Mouse (Mus musculus): ENCODE measurements around the gene Map4.
A peak's percentile ranks its signal among the peaks of the same experiment; 100 is the strongest.
"Not testable (repeated sequence)": the region's sequence is repeated elsewhere in the genome, so short reads cannot be mapped to it uniquely, and the experiment has no call there.

The Map4 gene

DNA sequence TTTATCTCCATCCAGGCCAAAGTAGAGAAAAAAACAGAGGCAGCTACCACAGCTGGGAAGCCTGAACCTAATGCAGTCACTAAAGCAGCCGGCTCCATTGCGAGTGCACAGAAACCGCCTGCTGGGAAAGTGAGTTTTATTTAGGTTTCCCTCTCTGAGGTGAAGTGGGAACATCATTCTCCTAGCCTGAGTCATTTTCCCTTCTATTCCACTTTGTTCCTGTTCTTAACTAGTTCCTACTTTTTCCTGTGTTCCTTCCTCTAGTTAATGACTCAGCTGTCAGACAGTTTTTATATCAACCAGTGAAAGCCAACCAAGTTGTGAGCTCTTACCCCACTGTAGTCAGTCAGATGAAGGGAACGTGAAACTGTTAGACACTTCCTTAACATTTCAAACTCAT lies 139.8 kb downstream of the Map4 start:
- no peak for DNase-seq

DNA sequence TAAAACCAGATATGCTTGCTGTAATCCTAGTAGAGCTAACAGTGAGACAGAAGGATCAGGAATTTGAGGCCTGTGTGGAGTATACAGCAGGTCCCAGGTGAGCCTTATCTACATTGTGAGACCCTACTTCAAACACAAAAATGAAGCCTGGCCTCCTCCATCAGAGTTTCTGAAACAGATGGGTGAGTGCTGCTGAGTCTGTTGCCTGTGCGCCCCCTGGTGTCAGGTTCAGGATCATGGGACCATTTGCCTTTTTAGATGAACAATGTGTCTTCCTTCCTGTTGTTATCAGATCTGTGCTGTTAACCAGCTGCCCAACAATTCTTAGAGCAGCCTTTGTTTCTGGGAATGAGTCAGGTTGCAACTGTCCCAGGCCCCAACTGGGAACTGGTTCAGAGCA lies 140.6 kb downstream of the Map4 start:
- peak; percentile 86 to 92 for DNase-seq

DNA sequence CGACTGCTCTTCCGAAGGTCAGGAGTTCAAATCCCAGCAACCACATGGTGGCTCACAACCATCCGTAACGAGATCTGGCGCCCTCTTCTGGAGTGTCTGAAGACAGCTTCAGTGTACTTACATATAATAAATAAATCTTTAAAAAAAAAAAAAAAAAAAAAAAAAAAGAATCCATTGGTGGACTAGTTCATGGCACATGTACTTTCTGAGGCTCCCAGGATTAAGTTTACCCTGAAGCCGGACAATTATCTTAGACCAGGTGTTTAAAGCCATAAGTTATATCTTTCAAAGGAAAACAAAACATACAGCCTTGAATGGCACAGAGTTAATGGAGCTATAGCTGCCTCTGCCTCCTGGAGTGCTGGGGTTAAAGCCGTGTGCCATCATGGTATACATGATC lies 145.2 kb downstream of the Map4 start:
- not testable (repeated sequence) for DNase-seq

DNA sequence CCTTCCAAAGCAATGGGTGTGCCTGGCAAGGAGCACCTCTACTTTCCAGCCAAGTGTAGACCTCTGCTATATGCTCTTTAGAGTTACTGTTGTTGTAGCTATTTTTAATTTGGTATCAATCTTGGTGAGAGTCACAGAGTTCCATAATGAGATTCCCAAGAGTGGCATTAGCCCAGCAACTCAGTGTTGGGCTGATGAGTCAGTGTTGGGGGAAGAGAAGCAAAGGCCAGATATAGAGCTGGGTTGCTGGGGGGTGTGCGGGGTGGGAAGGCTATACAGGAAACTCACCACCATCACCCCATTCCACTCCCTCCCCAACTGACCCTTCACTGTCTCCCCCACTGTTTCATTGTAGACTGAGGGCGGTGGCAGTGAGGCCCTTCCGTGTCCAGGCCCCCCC lies 149.8 kb downstream of the Map4 start:
- no peak for DNase-seq

DNA sequence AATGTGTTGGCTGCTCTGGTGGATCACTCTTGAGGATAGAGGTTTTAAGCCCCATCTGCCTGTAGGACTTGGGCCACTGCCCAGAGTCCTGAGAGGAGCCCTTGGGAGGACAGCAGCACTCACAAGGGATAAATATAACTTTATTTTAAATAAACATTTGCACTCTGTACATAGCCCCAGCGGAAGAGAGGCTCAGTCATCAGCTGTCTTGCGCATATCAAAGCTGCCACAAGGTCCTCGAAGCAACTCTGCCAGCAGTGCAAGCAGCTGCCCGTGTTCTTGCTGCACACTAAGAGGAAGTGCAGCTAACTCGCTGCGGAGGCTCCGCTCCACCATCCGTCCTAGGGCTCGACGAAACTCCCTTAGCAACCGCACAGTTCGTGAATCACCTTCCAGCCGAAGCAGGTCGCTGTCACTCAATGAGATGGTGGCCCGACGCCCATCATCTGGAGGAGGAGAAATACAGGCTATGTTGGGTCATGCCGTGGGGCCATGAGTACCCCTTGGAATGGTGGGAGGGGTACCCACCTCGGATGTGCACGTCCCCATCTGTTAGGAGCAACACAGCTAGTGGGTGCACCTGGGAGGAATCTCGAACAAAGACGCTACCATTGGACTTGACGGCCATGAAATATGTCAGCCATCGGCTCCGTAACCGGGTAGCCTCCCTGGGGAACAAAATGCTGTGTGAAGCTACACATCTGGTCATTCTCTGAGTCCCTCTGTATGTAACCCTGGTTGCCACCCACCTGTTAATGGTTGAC lies 153.1 kb downstream of the Map4 start:
- peak; percentile 44 to 59 for DNase-seq

DNA sequence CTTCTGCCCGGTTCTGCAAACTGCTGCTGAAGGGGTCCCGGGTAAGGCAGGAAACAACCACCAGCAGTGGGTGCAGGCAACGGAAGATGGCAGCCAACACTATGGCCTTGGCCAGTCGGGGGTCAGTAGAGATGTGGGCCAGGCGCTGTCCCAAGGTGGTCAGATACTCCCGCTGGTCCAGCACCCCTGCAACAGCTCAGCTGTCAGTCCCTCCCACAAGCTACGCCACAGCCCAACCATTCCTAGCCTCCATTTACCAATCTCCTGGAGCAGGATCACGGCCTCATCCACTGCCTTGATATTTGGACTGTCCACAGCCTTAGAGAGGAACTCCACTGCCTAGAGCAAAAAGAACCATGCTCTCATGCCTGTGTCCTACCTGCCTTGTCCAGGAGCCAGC lies 154.4 kb downstream of the Map4 start:
- no peak for DNase-seq

DNA sequence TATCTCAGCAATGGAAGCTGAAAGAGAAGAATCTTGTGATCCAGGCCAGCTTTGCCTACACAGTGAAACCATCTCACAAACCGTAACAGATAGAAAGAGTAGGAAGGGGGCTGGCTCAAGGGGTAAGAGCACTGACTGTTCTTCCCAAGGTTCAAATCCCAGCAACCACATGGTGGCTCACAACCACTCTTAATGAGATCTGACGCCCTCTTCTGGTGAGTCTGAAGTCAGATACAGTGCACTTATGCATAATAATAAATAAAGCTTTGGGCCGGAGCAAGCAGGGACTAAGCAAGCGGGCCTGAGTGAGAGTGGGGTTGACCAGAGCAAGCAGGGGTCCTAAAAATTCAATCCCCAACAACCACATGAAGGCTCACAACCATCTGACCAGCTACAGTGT lies 162.0 kb downstream of the Map4 start:
- no peak for DNase-seq

DNA sequence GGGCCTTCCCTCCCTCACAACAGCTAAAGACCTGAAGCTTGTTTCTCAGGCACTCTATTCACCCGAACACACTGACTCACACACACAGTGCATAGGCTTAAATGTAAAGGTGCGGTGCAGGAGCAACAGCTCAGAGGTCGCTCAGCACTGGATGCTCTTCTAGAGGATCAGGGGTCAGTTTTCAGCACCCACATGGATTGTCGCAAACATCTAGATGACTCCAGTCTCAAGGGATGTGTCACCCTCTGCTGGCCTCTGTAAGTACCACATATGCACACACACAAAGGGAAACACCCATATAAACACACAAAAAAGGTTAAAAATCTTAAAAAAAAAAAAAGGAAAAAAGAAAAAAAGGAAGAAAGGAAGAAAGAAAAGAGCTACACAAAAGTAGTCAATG lies 163.5 kb downstream of the Map4 start:
- no peak for DNase-seq

DNA sequence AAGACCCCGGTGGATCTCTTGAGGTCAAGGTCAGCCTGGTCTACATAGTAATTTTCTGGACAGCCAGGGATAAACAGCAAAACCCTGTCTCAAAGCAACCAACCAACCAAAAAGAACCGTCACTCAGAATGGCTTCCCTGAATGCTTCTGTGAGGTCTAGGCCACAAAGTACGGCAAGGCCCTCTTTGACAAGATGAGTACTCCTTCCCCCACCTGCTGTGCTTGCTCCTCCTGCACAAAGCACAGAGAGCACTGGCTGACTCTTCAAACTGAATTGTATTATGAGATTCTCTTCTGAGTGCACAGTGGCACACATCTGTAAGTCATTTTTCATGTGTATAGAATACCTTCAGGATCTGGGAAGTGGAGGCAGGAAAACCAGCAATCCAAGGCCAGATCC lies 166.5 kb downstream of the Map4 start:
- no peak for DNase-seq

DNA sequence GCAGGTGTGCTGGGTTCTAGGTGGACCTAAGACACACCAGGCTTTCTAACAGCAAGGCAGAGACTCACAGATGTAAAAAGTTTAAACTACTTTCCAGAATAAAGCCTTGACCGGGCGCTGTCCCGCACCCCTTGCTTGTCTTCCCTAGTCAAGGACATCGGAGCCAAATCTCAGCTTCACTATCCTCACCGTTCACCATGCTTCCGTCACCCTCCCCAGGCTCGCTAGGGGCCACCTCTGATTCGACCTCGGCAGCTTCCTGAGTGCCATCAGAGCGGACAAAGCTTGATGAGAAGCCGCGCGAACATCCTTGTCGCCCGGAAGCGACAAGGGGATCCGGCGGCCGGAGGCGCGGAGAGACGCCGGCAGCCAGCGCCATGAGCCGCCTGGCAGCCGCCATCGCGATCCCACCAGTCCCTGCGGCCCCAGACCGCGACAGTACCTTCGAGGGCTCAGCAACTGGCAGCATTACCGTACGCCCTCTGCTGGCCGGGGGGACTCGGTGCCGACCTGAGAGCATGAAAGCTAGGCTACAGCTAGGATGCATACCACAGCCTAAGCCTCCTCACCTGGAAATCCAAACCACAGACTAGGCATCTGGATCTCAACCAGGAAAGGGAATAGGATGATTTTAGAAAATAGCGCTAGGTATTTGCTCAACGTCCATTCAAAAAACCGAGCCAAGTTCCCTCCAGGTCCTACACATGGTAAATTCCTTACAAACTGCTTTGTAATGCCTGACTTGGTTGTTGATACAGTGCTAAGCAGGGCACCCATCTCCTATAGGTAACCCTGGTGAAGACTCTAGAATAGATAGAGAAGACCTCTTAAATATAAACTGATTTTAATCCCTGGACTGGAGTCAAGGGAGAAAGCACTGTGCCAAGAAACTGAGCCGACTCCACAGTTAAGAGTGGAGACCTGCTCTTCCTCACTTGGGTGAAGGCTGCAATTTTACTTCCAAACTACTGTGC lies 169.7 kb downstream of the Map4 start:
- DNase-seq: peak; percentile 97 to 98

DNA sequence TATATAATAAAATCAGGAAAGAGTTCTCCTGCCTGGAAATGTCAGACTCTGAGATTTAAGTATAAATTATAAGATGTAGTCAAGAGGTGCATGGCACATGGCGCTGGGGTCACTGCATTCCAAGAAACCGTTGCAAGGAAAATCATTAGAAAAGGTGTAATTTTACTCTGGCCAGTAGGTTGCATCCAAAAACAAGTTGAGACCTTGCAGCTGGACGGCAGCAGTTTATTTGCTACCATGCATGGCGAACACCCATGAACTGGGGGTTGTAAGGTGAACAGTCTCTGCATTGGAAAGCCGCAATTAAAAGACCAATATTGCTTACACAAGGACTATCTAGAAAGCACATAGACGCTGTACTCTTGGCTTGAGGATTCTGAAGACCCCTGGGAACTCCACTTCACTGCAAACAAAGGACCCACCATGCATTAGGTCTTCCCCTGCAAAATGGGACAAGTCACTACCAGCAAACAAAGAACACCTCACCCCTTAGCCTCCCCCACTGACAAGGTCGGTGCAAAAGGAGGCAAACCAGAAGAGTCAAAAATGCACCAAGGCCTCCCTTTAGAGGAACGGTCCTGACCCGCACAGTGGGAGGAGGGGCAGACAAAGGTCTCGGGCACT lies 185.2 kb downstream of the Map4 start:
- DNase-seq: no peak

DNA sequence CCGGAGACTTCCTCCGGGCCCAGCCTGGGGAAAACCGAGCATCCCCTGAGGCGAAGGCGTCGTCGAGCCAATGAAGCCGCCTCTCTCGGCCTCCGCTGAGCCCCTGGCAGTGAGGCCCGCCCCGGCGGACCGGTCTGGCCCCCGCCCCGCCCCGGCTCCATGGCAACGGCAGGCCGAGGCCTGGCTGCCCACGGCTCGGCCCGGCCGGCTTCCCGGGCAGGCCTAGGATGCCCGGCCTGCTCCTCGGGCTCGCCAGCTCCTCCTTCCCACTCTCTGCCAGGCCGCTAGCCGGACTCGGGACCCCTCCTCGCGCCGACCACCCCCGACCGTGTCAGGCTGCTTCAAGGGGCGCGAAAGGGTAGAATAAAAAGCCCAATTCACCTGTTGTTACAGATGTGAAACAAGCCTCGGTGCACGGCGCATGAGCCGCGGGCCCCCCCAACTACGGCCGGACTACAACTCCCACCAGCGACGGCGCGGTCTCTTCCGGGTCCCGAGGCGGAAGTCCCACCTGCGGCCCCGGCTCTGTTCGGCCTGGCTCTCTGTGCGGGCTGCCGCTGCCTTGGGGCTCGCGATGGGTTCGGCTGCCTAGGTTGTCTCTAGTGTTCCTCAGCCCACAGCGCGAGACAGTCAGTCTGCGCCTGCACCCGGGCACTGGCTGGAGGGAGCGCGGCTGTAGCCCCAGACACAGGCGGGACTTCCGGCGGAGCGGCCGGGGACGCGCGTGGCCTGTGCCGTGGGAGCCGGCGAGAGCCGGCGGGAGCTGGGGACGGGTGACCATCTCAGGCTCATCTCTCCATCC lies 185.9 kb downstream of the Map4 start, which contains the start of gene Smarcc1:
Gene Smarcc1 (plus strand): TSS at position 732 of the 802 bp plus-strand sequence.
- peak; percentile 91 to 92 for DNase-seq

DNA sequence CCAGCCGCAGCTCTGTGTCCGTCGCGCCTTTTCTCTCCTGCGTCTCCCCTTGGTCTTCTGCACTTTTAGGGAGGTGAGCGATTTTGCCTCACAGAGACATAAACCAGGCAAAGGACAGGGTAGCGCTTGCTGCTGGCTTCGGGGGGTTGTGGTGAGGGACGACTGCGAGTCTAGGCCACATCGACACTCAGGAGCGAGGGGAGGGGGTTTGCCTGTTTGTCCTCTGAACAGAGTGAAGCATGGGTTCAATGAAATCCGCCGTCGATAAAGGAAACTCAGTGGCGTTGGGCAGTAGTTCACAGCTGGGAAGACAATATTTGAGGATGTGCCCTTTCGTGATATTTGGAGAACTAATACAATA lies 186.5 kb downstream of the Map4 start, which contains the start of gene Dhx30:
Gene Dhx30 (minus strand): TSS at position 52 of the 361 bp plus-strand sequence.
- DNase-seq: no peak

DNA sequence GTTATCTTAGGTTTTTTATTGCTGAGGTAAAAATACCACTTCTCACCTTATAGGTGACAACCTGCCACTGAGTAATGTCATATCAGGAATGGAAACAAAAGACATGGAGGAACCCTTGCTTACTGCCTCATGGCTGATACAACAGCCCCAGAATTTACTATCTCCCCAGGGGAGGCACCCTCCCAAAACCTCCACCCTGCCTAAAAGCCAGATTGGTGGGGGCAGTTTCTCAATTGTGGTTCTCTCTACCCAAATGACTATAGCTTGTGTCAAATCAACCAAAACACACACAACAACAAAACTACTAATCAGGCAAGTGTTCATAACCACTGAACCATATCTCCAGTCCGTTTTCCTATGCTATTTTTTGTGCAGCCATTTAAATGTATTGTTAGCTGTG lies 187.0 kb downstream of the Map4 start:
- no peak for DNase-seq

DNA sequence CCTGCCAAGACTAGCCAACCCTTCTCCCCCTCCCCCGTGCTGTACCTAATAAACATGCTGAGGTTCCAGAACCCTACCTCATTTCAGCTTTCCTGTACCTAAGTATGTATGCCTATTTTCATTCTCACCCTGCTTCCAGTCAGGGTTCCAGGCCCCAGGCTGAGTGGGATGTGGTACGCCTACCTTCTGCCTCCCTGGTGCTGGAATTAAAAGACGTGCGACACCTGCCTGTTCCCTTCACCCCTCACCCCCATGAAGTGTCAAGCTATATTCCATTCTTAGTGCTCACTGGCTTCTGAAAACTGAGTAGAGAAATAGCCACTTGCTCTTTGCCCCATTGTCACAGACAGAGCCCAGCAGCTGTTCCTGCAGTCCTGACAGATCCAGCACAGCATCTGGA lies 190.2 kb downstream of the Map4 start:
- DNase-seq: no peak

DNA sequence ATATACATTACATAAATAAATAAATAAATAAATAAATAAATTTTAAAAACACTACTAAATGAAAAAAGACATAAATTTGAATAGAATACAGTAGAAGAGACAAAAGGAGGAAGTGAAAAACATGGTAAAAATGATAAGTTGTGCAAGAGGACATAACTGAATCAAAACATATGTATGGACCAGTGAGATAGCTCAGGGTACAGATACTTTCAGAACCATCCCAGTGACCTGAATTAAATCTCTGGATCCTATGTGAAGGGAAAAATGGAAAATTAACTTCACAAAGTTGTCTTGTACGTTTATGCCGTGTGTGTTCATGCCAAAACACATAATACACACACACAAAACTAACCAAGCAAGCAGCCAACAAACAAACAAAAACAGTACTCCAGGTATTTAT lies 192.1 kb downstream of the Map4 start:
- DNase-seq: no peak

DNA sequence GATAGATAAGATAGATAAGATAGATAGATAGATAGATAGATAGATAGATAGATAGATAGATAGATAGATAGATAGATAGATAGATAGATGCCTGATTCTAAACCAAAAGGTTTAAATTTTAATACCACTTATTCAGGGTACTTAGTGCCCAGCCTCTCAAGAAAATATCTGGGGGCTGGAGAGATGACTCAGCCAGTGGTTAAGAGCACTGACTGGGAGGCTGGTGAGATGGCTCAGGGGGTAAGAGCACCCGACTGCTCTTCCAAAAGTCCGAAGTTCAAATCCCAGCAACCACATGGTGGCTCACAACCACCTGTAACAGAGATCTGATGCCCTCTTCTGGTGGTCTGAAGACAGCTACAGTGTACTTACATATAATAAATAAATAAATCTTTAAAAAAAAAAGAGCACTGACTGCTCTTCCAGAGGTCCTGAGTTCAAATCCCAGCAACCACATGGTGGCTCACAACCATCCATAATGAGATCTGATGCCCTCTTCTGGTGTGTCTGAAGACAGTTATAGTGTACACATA lies 192.8 kb downstream of the Map4 start:
- DNase-seq: not testable (repeated sequence)

DNA sequence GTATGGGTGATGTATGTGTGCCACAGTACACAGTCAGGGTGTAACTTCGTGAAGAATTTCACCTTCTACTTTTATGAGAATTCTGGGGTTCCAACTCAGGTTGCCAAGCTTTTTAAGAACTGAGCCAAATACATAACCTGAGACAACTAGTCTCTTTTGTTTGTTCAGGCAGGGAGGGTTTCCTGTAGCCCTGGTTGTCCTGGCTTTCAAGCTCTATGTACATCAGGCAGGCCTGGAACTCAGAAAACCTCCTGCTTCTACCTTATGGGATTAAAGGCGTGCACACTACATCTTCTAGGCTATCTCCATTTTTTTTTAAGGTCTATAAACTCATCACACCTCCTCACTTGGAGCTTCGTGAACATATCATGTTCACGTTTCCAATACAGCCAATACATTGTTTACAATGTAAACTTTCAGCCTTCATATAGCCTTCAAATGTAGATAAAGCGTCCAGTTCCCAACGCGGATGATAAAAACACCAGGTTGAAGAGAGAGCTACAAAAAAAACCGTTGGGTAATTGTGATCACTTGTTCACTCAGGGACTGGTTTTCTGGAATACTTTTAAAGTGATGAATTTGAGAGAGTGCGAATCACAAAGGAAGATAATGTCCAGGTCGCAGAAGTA lies 199.8 kb downstream of the Map4 start:
- DNase-seq: no peak

DNA sequence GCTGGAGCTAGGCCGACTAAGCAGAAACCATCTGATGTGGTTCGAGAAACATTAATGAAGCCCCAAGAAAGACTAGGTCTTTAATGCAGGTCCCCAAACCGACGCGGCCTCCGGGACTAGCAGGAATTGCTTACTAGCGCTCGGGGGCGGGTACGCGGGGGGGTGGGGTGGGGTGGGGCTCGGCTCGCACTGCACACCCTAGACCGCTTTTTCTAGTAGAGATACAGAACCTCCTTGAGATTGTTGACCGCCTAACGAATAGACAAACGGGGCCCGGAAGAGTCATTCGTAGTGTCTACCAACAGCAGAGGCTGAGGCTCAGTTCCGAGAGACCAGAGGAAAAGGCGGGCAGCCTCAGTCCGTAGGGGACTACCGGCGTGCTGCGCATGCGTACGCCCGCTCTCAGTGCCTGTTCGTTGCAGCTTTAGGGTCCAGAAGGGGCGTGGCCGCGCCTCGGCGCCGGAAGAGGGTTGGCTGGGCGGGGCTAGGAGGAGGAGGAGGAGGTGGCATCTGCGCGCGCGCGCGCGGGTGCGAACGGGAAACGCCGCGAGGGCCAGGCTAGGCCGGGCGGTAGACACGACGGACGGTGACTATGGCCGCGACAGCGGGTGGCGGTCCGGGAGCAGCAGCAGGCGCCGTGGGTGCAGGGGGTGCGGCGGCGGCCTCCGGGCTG lies 200.4 kb downstream of the Map4 start:
- DNase-seq: peak; percentile 99 to 100

DNA sequence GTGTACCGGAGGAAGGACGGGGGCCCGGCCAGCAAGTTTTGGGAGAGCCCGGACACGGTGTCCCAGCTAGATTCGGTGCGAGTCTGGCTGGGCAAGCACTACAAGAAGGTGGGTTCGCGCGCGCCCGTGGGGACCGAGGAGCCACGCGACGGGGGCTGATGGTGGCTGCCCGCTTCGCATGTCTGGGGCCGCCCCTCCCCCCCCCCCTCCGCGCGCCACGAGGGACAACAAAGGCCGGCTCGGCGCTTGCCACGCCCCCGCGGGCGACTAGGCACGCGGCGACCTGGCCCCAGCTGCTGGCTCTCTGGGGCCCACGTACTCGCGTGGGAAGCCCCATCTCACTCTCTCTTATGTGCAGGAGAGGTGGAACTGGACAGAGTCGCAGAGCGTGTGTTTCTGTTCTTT lies 200.9 kb downstream of the Map4 start:
- peak in 1 of 2 experiments; percentile 68 for DNase-seq

DNA sequence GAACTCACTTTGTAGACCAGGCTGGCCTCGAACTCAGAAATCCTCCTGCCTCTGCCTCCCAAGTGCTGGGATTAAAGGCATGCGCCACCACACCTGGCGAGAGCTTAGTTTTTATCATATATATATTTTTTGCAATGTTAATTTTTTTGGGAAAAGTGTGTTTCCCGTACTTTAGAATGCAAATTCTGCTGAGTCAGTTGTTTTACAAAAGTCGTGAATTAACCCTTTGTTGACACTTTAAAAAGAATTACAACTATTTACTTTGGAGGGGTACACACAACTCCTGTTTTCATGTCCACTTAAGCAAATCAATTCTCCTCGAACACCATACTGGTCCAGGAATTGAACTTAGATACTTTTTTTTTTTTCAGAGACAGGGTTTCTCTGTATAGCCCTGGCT lies 201.7 kb downstream of the Map4 start:
- DNase-seq: no peak
